Mouse (Mus musculus) neural tube, embryonic 14.5 days (tissue): Measurements from ENCODE around the gene Adora3. TPM values are rescaled to one million over a fixed set of nuclear protein-coding genes. Genes with fewer than 3 reads are reported as not detected.
"Not testable (repeated sequence)": the region's sequence is repeated elsewhere in the genome, so short reads cannot be mapped to it uniquely, and the experiment has no call there.

Source experiments
- ATAC-seq: fragments of 200-750 bp; cut with Nextera tagmentation; 2 replicates; pipeline ENCODE4 v1.8.0; 2017; ENCODE audit warnings: low read depth, mild to moderate bottlenecking, moderate TSS enrichment, moderate library complexity
- H3K27ac ChIP-seq: fragments of 300-500 bp; sonication (generic); 2 replicates; pipeline ENCODE4 v1.5.1; 2014; ENCODE audit warnings: low read depth, mild to moderate bottlenecking, control low read depth, low read length, moderate library complexity, mixed read lengths
- H3K27me3 ChIP-seq: fragments of 300-500 bp; sonication (generic); 2 replicates; pipeline ENCODE4 v1.6.1; 2014; ENCODE audit warnings: low read length; ENCODE audit not compliant: control insufficient read depth, insufficient read depth
- H3K36me3 ChIP-seq: fragments of 300-500 bp; sonication (generic); 2 replicates; pipeline ENCODE4 v1.6.1; 2014; ENCODE audit warnings: low read length, mixed read lengths; ENCODE audit not compliant: control insufficient read depth, insufficient read depth
- H3K4me1 ChIP-seq: fragments of 300-500 bp; sonication (generic); 2 replicates; pipeline ENCODE4 v1.6.1; 2014; ENCODE audit warnings: low read length; ENCODE audit not compliant: control insufficient read depth, insufficient read depth
- H3K4me2 ChIP-seq: fragments of 300-500 bp; sonication (generic); 2 replicates; pipeline ENCODE4 v1.6.1; 2014; ENCODE audit warnings: mild to moderate bottlenecking, low read depth, low read length, control low read depth
- H3K4me3 ChIP-seq: fragments of 300-500 bp; sonication (generic); 2 replicates; pipeline ENCODE4 v1.5.1; 2014; ENCODE audit warnings: low read depth, low read length, control low read depth, mixed read lengths
- H3K9ac ChIP-seq: fragments of 300-500 bp; sonication (generic); replicated peaks from 2 replicates; pipeline ENCODE4 v1.6.1; 2014; ENCODE audit warnings: low read depth, mild to moderate bottlenecking, control low read depth, low read length, mixed read lengths
- H3K9me3 ChIP-seq: fragments of 300-500 bp; sonication (generic); 2 replicates; pipeline ENCODE4 v1.6.1; 2016; ENCODE audit warnings: low read length; ENCODE audit not compliant: control insufficient read depth
- WGBS: fragments of 180-500 bp; shearing (Covaris S2); extraction: QIAGEN DNeasy Blood & Tissue Kit; methylation state at CpG from one replicate; pipeline ENCODE4 v1.1.7; 2014; 5-methylcytosine and 5-hydroxymethylcytosine counted together
- polyA plus RNA-seq: library from polyadenylated mRNA; unstranded; fragments of >200 nt; fragmentation: Nextera tagmentation; extraction: Ambion mirVana; gene quantifications from 2 replicates; pipeline ENCODE4 v1.2.1, GENCODE M21; 2014

Adora3 gene
- polyA plus RNA-seq, 1 experiment from 2014 or later = 0.15 TPM

DNA sequence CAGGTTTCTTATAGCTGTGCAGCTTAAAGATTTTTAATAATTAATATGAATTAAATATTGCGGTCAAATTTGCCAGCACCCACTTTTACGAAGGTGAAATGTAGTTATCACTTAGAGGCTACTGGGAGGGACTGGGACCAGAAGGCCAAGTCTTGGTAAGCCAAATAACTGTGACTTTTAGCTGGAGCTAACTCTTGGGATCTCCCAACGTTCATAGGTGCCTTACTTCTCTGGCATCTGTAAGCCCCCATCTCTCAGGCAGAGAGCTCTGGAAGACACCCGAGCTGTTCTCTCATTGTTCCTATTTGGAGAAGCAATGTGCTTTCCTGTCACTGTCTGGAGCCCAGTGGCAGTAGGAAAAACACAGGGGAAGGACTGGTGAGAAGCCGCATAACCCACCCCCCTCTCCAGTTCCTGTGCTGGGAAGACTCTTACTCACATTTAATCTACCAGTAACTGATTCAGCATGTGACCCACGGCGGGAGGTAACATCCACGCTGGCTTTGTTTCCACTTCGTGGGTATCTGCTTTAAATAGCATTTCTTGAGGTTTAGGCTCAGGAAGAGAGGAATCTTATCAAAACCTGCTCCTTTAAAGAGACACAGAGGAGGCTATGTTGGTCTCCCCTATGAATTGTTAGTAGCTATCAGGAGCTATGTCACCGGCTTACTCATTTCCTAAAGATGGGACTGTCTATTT is 47.1 kb downstream of the Adora3 start:
- WGBS = 75% methylated on average over 10 of the region's 10 CpGs
- H3K27me3 ChIP-seq = no peaks in the 10 kb centered on the region

GRCm38 (mm10) chr3:105918355-105918745 is 47.7 kb downstream of the Adora3 start:
- Histone ChIP-seq H3K9ac (no peak overlapping the region), H3K9me3 (no peaks in the 10 kb centered on the region), H3K27me3 (no peaks in the 10 kb centered on the region), H3K4me2 (no peak overlapping the region), H3K4me1 (no peaks in the 10 kb centered on the region), H3K4me3 (no peak overlapping the region), H3K27ac (no peak overlapping the region), H3K36me3 (no peaks in the 10 kb centered on the region)
- 85% methylated on average over 3 of the region's 3 CpGs for WGBS
- no peak for ATAC-seq

More for the DNA sequence above, 47.1 kb downstream of the Adora3 start:
- H3K4me2 ChIP-seq = no peak overlapping the region
- no peak for ATAC-seq
- H3K4me3 ChIP-seq = no peak overlapping the region
- H3K9me3 ChIP-seq = no peaks in the 10 kb centered on the region
- H3K4me1 ChIP-seq = no peaks in the 10 kb centered on the region
- H3K9ac ChIP-seq = no peak overlapping the region
- H3K27ac ChIP-seq = no peak overlapping the region
- H3K36me3 ChIP-seq = no peaks in the 10 kb centered on the region

DNA sequence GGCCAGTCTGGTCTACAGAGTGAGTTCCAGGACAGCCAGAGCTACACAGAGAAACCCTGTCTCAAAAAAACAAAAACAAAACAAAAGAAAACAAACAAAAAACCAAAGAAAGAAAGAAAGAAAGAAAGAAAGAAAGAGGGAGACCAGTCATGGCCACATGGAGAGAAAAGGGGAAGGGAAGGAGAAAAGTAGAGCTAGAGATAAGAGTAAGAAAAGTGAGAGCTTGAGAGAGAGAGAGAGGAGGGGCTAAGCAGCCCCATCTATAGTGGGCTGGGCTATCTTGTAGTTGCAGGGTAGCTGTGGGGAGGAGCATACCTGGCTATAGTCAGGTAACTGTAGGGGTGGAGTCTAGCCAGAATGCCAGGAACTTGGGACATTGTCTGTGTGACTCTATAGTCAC is 50.1 kb downstream of the Adora3 start:
- H3K4me3 ChIP-seq, H3K9ac ChIP-seq, H3K4me1 ChIP-seq, H3K27ac ChIP-seq, H3K27me3 ChIP-seq, ATAC-seq, H3K36me3 ChIP-seq, H3K9me3 ChIP-seq, H3K4me2 ChIP-seq: not testable (repeated sequence)

- Histone ChIP-seq H3K4me2 (no peak overlapping the region), H3K36me3 (no peaks in the 10 kb centered on the region), H3K4me3 (no peak overlapping the region), H3K27me3 (no peaks in the 10 kb centered on the region), H3K4me1 (no peaks in the 10 kb centered on the region), H3K27ac (no peak overlapping the region), H3K9me3 (no peaks in the 10 kb centered on the region), H3K9ac (no peak overlapping the region)
- ATAC-seq = no peak
- 90% methylated on average over 2 of the region's 2 CpGs for WGBS
Measured at GRCm38 (mm10) chr3:105921959-105922358, 51.3 kb downstream of the Adora3 start.

GRCm38 (mm10) chr3:105924616-105925015 is 54.0 kb downstream of the Adora3 start:
- no peak overlapping the region for H3K27ac ChIP-seq
- ATAC-seq = no peak
- 86% methylated on average over 9 of the region's 9 CpGs for WGBS
- no peaks in the 10 kb centered on the region for H3K27me3 ChIP-seq
- no peaks in the 10 kb centered on the region for H3K36me3 ChIP-seq
- H3K4me2 ChIP-seq = no peak overlapping the region
- no peaks in the 10 kb centered on the region for H3K9me3 ChIP-seq
- H3K9ac ChIP-seq = no peak overlapping the region
- no peak overlapping the region for H3K4me3 ChIP-seq
- no peaks in the 10 kb centered on the region for H3K4me1 ChIP-seq

DNA sequence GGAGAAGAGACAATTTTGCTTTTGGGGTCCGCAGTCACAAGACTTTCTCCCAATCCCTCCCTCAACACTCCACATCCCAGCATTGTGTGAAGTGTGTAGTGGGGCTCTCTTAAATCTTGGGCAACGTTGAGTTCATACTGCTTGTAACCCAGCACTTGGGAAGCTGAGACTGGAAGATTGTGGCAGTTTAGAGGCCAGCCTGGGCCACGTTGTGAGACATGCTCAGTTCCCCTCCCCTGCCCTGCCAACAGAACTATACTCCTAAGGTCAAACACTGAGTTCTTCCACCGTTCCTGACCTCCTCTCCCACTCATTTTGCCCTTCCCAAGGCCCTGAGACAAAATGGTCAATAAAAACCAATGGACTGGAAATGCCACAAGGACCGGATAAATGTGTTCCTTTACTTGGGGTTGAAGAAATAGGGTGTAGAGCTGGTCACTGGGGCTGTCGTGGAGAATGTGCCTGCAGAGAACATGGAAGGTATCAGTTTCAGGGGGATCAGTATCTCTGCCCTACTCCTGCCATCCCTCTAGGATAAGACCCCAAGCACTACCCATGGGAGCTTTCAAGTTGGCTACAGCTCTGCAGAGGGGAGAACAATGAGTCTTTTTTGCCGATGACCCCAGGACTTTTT is 57.0 kb downstream of the Adora3 start:
- no peak overlapping the region for H3K4me2 ChIP-seq
- WGBS = 61% methylated on average over 7 of the region's 7 CpGs

GRCm38 (mm10) chr3:105928195-105928569 is 57.5 kb downstream of the Adora3 start:
- Histone ChIP-seq H3K4me2 (no peak overlapping the region), H3K4me3 (no peak overlapping the region), H3K27ac (no peak overlapping the region), H3K4me1 (no peaks in the 10 kb centered on the region), H3K27me3 (no peaks in the 10 kb centered on the region), H3K36me3 (no peaks in the 10 kb centered on the region), H3K9me3 (no peaks in the 10 kb centered on the region), H3K9ac (no peak overlapping the region)
- ATAC-seq = no peak
- WGBS = 93% methylated on average over 3 of the region's 3 CpGs

More for the DNA sequence above, 57.0 kb downstream of the Adora3 start:
- Histone ChIP-seq H3K9ac (no peak overlapping the region), H3K4me1 (no peaks in the 10 kb centered on the region), H3K27ac (no peak overlapping the region), H3K27me3 (no peaks in the 10 kb centered on the region), H3K9me3 (no peaks in the 10 kb centered on the region), H3K4me3 (no peak overlapping the region), H3K36me3 (no peaks in the 10 kb centered on the region)
- ATAC-seq = no peak

DNA sequence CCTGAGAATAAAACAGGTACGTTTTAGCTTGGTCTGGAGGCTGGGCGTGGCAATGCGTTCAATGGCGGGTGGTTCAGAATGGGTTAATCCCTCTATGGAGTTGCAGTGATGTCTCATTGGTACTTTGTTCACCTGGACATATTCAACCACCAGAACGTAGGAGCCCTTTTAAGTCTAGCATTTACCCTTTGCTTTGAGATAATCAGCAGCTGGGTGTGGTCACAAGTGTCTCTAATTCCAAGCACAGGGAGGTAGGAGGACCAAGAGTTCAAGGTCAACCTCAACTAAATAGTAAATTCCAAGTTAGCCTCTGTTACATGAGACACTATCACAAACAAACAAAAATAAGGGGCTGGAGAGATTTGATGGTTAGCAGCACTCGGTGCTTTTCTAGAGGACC is 58.1 kb downstream of the Adora3 start:
- WGBS = 89% methylated on average over 6 of the region's 6 CpGs
- Histone ChIP-seq H3K27me3 (no peaks in the 10 kb centered on the region), H3K4me1 (no peaks in the 10 kb centered on the region), H3K4me2 (no peak overlapping the region), H3K36me3 (no peaks in the 10 kb centered on the region), H3K27ac (no peak overlapping the region), H3K4me3 (no peak overlapping the region), H3K9ac (no peak overlapping the region), H3K9me3 (no peaks in the 10 kb centered on the region)
- no peak for ATAC-seq

DNA sequence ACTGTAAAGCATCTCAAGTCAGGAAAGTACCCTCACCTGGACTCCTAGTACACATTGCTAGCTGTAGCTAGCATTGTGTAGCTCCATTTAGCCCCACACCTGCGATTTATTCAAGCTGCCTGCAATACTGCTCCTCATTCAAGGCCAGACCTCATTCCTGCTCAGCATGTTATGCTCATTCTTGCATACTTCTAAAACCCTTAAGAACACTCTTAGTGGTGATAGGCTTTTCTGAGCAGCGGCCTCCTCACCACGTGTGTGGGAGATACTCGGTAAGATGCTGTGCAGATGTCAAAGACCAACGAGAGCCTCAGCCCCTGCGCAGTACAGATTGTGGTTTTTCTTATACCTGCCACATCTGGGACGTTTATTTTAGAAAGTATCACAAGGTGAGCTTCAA is 59.2 kb downstream of the Adora3 start:
- no peaks in the 10 kb centered on the region for H3K27me3 ChIP-seq
- ATAC-seq = no peak
- H3K27ac ChIP-seq = no peak overlapping the region
- WGBS = 87% methylated on average over 7 of the region's 7 CpGs
- no peak overlapping the region for H3K4me3 ChIP-seq
- H3K4me2 ChIP-seq = no peak overlapping the region
- H3K9ac ChIP-seq = no peak overlapping the region
- H3K9me3 ChIP-seq = no peaks in the 10 kb centered on the region
- no peaks in the 10 kb centered on the region for H3K36me3 ChIP-seq
- no peaks in the 10 kb centered on the region for H3K4me1 ChIP-seq
